Mouse (Mus musculus) cerebellum, adult 18-20 months (tissue): ENCODE measurements around the gene Apba3.

Experiments used
- DNase-seq, 2 experiments: peaks; one replicate each; pipeline ENCODE4 v3.0.0; 2021

Apba3 gene

DNA sequence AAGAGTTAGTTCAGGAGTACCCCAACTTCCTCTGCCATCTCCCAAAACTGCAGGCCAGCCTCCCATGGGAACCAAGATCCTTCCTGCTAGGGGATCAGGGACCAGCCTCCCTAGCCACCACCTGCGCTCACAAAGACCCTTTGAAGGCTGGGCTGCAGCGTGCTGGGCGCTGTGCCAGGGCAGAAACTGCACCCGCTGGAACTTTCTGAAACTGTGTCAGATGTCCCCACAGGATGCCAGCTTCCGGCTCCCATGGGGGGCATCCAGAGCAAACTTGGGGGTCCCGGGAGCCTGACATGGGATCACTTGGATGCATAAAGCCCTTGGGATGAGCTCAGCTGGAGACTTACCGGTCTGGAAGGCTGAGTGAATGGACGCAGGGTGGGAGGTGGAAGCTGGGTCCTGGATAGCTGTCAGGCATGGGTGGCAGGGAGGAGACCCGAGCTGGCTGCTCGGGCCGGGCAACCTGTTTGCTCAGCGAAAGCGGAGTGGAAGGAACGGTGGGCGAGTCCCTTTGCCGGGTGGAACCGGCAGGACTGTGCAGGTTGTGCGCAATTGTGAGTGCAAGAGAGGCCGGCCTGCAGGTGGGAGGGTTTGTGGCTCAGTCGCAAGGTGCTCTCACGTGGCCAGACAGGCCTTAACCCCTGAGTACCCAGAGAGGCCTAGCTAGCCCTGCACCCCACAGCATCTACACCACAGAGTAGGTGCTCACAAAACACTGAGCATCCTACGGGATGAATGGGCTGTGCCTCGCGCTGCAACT, 24.1 kb downstream of the Apba3 start:
- DNase-seq, result no peak

DNA sequence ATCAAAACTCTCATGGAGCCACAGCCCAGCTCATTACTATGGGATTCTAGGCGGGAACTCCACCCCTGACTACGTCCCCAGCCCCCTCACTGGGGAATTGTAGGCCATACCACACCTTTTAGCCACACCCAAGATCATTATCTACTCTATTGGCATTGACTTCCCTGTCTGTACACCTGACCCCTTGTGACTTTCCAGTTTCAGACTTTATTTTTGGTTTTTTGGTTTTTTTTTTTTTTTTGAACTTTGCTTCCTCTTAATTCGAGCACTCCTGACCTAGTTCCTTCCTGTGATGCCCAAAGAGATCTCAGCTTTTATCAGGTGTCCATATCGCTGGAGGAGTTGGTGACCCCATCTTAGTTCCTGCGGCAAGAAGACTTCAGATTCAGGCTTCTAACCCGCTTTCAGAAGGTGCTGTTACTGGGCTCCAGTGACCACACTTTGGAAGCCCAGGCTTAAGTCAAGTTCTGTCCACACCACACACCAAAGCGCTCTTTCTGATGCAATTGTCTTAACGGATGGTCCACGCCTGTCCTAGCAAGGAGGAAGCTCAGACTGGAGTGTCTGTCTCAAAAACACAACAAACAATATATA, 24.8 kb downstream of the Apba3 start, which contains the start of gene Tjp3:
Gene Tjp3, minus strand, starts transcription at position 71 of the 594 bp plus-strand sequence.
- no peak for DNase-seq

DNA sequence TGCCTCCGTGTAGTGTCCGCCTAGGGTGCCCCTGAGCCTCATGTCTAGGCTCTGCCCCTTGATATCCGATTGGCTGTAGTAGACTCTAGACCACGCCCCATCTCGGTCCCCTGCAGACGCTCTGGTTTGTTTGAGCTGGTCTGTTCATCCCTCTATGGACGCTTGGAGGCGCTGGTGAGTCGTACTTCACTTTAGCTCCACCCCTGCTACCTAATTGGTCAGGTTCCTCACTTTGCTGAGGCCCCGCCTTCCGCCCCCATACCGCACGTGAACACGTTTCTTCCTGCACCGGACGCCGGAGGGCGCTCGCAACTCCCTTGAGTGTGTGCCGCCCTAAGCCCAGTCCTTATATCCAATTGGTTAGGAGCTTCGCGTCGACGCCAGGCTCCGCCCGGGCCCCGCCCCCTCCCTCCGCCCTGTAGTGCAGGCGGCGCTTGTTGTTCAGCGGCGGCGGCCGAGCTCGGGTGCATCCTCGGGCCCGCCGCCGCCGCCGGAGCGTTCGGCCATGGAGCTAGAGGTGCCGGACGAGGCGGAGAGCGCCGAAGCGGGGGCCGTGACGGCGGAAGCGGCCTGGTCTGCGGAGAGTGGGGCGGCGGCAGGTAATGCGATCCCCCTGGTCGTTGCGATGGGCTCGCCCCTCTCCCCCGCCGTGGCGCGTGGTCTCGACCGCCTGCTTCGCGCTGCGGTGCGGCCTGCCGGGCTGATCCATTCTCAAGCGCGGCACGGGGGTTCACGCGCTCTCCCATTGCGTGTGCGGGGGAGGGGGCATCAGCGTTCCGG, 26.0 kb downstream of the Apba3 start, which contains the start of gene Pip5k1c:
Gene Pip5k1c, plus strand, starts transcription at position 410 of the 780 bp plus-strand sequence.
- DNase-seq, result peak; percentile 99 to 100

DNA sequence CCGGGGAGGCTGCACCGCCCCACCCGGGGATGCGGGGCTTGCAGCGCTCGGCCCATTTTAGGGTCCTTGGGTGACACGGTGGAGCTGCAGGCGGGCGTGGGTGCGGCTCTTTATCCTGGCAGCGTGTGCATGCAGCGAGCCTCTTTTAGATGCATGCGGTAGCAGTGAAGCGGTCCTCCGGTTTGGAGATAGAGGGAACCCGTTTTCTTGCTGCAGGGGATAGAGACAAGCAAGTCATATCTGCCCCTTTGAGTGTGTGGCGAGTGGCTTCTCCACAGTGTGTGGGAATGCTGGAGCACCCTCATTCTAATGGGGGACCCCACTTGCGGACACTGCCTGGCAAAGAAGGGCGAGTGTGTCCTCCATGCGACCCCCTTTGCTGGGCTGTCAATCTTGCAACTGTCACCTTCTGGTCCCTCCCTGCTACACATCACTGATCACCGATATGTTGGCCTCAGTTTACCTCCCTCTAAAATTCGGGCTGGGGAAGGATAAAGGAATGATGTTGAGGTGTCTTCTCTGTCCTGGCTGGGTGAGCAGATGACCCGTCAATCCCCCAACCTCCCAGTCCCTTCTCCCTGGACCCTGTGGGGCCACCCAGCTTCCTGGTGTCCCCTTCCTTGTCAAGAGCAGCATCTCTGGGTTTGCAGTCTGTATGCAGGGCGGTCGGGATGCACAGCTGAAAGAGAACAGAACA, 26.7 kb downstream of the Apba3 start:
- no peak for DNase-seq

GRCm38 (mm10) chr10:81294442-81294841, 27.7 kb downstream of the Apba3 start:
- DNase-seq, result peak; percentile 86 to 88

- DNase-seq, result peak; percentile 52 to 54
Measured at GRCm38 (mm10) chr10:81295185-81295584, 28.4 kb downstream of the Apba3 start.

DNA sequence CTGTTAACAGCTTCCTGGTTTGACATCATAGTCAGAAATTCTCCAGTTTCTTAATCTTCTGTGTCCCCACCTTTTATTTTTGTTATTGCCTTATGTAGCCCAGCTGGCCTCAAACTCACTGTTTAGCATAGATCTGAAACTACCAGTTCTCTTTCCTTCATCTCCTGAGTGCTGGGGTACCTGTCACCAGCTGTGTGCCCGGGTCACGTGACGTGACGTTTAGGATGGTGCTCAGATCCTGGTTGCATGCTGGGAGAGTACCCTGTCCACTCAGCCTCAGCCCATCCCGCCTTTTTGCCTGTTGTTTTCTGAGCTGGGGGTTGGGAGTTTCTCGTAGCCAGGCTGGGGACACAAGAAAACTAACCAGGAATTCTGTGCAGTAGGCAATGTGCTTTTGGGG, 30.5 kb downstream of the Apba3 start:
- no peak for DNase-seq

GRCm38 (mm10) chr10:81297845-81298244, 31.1 kb downstream of the Apba3 start:
- DNase-seq, result peak; percentile 38

GRCm38 (mm10) chr10:81298369-81299100, 31.8 kb downstream of the Apba3 start:
- peak in 1 of 2 experiments; percentile 32 for DNase-seq

- peak in 1 of 2 experiments; percentile 41 for DNase-seq
Measured at GRCm38 (mm10) chr10:81299585-81300351, 33.0 kb downstream of the Apba3 start.

GRCm38 (mm10) chr10:81300352-81300907, 33.7 kb downstream of the Apba3 start:
- DNase-seq, result peak in 1 of 2 experiments; percentile 36

- peak; percentile 79 to 83 for DNase-seq
Measured at GRCm38 (mm10) chr10:81301321-81301720, 34.6 kb downstream of the Apba3 start.

- peak; percentile 45 to 49 for DNase-seq
Measured at GRCm38 (mm10) chr10:81302288-81302687, 35.5 kb downstream of the Apba3 start.

DNA sequence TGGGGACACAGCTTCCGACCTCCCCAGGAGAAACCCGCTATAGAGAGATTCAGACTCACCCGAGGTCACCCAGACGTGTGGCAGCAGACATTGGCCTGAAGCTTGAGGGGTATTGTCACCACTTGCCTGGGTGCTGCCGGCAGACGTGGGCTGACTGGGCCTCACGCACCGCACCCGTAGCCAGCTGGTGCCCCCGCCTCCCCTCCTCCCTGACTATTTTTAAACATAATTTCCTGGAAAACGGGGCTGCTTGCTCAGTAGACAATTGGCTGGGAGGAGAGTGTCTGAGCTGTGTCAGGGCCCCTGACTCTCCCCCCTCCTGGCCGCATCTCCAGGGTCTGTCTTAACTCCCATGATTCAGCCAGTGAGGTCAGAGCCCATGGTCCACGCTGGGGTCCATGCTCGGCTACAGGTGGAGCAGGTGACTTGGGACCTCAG, 36.0 kb downstream of the Apba3 start:
- peak; percentile 52 to 55 for DNase-seq

DNA sequence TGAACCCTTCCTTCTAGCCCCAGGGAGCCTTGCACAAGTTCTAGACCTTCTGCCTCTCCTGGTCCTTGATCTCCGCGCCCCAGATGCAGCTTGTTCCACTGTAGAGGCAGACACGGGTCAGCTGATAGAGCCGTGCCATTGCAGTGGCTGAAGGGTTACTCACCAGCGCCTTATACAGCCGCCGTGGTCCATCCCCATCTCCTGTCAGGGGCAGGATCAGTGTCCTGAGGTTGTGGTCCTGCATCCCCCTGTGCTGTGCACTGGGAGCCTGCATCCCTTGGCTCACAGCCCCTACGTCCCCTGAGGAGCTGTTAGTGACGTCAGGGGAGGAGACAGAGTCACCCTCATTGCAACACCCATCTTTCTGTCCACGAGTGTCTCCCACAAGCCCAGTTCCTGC, 36.5 kb downstream of the Apba3 start:
- no peak for DNase-seq

DNA sequence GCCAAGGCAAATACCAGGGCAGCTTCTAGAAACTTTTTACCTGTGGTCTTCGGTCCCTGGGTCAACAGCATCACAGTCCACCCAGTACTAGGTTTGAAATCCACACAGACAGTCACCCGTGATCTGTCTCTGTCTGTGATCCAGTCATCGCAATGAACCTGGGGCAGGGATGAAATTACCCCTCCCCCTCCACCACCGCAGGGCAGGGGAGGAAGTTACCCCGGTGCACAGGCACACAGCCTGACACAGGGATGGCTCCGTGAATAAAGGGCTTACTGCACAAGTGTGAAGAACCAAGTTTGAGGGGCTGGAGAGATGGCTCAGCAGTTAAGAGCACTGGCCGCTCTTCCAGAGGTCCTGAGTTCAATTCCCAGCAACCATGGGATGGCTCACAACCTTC, 37.0 kb downstream of the Apba3 start:
- no peak for DNase-seq

GRCm38 (mm10) chr10:81304597-81305238, 38.0 kb downstream of the Apba3 start:
- DNase-seq, result peak; percentile 67 to 78

DNA sequence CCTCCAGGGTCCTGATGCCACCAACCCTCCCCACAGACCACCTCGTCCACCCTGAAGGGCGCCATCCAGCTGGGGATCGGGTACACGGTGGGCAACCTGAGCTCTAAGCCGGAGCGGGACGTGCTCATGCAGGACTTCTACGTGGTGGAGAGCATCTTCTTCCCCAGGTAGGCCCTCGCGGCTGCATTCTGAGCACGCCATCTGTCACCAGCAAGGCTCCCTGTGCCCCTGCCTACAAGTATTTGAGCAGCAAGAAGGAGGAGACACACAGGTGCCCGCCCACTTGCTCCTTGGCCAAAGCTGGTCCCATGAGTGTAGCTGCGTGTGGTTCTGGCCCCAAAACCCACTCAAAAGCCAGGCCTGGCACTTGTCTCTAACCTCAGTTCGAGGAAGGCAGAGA, 38.9 kb downstream of the Apba3 start:
- DNase-seq, result peak; percentile 61 to 69

DNA sequence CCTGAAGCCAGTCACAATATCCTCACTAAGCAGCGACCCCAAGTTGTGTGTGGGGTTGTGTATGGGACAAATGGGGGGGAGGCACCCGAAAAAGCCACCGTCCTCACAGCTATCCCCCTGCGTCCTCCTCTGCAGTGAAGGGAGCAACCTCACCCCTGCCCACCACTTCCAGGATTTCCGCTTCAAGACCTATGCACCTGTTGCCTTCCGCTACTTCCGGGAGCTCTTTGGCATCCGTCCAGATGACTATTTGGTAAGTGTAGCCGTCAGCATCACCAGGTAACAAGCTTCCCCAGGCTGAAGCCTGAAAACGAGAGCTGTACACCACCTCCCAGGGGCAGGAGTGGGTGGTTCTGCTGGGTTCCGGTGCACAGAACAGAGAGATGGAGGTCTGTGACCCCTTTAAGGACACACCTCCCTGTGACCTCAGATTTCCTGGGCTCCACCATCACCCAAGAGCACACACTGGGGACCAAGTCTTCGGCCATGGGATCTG, 39.5 kb downstream of the Apba3 start:
- no peak for DNase-seq
